Mouse (Mus musculus) forebrain, embryonic 11.5 days (tissue): ENCODE data around the gene Tmem132c. TPM values are rescaled to one million over a fixed set of nuclear protein-coding genes. Genes with fewer than 3 reads are reported as not detected.
"Not testable (repeated sequence)": the region's sequence is repeated elsewhere in the genome, so short reads cannot be mapped to it uniquely, and the experiment has no call there.

Source experiments
- ATAC-seq: fragments of 200-750 bp; cut with Nextera tagmentation; replicated peaks from 2 replicates; pipeline ENCODE4 v1.8.0; 2017; ENCODE audit warnings: moderate TSS enrichment; ENCODE audit not compliant: low FRiP score
- DNase-seq: peaks from one replicate; pipeline ENCODE4 v3.0.0-alpha.2; 2017; ENCODE audit warnings: low spot score
- H3K27ac ChIP-seq: fragments of 300-500 bp; sonication (generic); 2 replicates; pipeline ENCODE4 v1.5.1; 2014; ENCODE audit warnings: low read depth, low read length
- H3K27me3 ChIP-seq: fragments of 300-500 bp; sonication (generic); 2 replicates; pipeline ENCODE4 v1.6.1; 2014; ENCODE audit warnings: mild to moderate bottlenecking, low read length, mixed read lengths; ENCODE audit not compliant: control insufficient read depth, insufficient read depth
- H3K36me3 ChIP-seq: fragments of 300-500 bp; sonication (generic); 2 replicates; pipeline ENCODE4 v1.6.1; 2014; ENCODE audit warnings: mild to moderate bottlenecking, low read length, moderate library complexity, mixed read lengths; ENCODE audit not compliant: control insufficient read depth, insufficient read depth
- H3K4me1 ChIP-seq: fragments of 300-500 bp; sonication (generic); replicated peaks from 2 replicates; pipeline ENCODE4 v1.6.1; 2014; ENCODE audit warnings: low read length, mixed read lengths; ENCODE audit not compliant: control insufficient read depth, insufficient read depth
- H3K4me2 ChIP-seq: fragments of 300-500 bp; sonication (generic); 2 replicates; pipeline ENCODE4 v1.6.1; 2014; ENCODE audit warnings: low read depth, mild to moderate bottlenecking, low read length, moderate library complexity, mixed read lengths; ENCODE audit not compliant: severe bottlenecking
- H3K4me3 ChIP-seq: fragments of 300-500 bp; sonication (generic); 2 replicates; pipeline ENCODE4 v1.5.1; 2014; ENCODE audit warnings: low read depth, low read length
- H3K9ac ChIP-seq: fragments of 300-500 bp; sonication (generic); 2 replicates; pipeline ENCODE4 v1.6.1; 2014; ENCODE audit warnings: low read length
- H3K9me3 ChIP-seq: fragments of 300-500 bp; sonication (generic); 2 replicates; pipeline ENCODE4 v1.6.1; 2016; ENCODE audit warnings: low read length, mixed read lengths; ENCODE audit not compliant: control insufficient read depth
- WGBS: fragments of 180-500 bp; shearing (Covaris S2); extraction: QIAGEN DNeasy Blood & Tissue Kit; methylation state at CpG from one replicate; pipeline ENCODE4 v1.1.7; 2014; 5-methylcytosine and 5-hydroxymethylcytosine counted together
- polyA plus RNA-seq: library from polyadenylated mRNA; unstranded; fragments of >200 nt; fragmentation: Nextera tagmentation; extraction: Ambion mirVana; gene quantifications from 2 replicates; pipeline ENCODE4 v1.2.1, GENCODE M21; 2014

The Tmem132c gene
- polyA plus RNA-seq, 1 experiment from 2014 or later, result 26.1 TPM

- no peaks in the 10 kb centered on the region for H3K27me3 ChIP-seq
- no peaks in the 10 kb centered on the region for H3K36me3 ChIP-seq
- no peak overlapping the region for H3K4me2 ChIP-seq
- no peaks in the 10 kb centered on the region for H3K9me3 ChIP-seq
- no peak overlapping the region for H3K27ac ChIP-seq
- 42% methylated on average over 8 of the region's 8 CpGs for WGBS
- peaks cover 5% of the 10 kb centered on the region; the same call in 1 of the 2 replicates for H3K4me1 ChIP-seq
- DNase-seq, result no peak
- no peak overlapping the region for H3K4me3 ChIP-seq
- no peak overlapping the region for H3K9ac ChIP-seq
- ATAC-seq, result no peak
Observed at GRCm38 (mm10) chr5:127355836-127356235, 114.2 kb downstream of the Tmem132c start.

GRCm38 (mm10) chr5:127357878-127358277, 116.3 kb downstream of the Tmem132c start:
- H3K9me3 ChIP-seq, H3K4me1 ChIP-seq, DNase-seq, ATAC-seq, H3K27me3 ChIP-seq, H3K4me3 ChIP-seq, H3K9ac ChIP-seq, H3K4me2 ChIP-seq, H3K27ac ChIP-seq, H3K36me3 ChIP-seq: not testable (repeated sequence)
- WGBS, result 92% methylated on average over 4 of the region's 4 CpGs

DNA sequence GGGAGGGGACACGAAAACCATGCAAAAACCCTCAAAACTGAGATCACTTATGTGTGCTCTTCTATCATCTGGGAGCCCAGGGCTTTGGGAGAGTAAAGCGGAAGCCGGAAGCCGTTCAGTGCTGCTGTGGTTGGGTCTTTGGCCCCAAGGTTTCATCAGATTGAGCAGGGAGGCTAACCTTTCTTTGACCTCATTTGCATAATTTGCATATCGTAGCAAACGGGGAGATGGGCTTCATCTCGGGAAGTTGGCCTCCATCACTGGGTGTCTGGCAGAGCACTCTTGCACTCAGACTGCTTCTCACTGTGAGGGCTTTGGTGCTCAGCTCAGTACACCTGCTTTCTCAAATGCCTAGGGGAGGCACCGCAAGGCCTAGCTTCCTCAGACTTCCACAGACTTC, 119.5 kb downstream of the Tmem132c start:
- H3K4me3 ChIP-seq, result no peak overlapping the region
- no peaks in the 10 kb centered on the region for H3K9me3 ChIP-seq
- H3K36me3 ChIP-seq, result no peaks in the 10 kb centered on the region
- no peak for ATAC-seq
- whole genome bisulfite sequencing, result 83% methylated on average over 8 of the region's 8 CpGs
- H3K9ac ChIP-seq, result no peak overlapping the region
- H3K27ac ChIP-seq, result no peak overlapping the region
- DNase-seq, result no peak
- H3K4me2 ChIP-seq, result no peak overlapping the region
- no peaks in the 10 kb centered on the region for H3K27me3 ChIP-seq
- peaks cover under 1% of the 10 kb centered on the region; the same call in 1 of the 2 replicates for H3K4me1 ChIP-seq

DNA sequence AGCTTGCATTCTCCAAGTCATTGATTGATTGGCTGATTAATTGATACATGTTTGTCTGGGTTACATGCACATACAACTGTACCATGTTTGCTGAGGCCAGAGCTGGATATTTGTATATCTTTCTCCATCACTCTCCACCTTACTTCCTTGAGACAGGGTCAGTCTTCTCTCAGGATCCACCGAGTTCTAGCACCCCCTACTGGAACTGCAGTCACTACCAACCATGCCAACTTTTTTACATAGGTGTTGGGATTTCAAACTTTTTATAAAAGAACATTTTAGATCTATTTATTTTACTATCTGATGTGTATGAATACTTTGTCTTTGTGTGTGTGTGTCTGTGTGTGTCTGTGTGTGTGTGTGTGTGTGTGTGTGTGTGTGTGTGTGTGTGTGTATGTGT, 123.5 kb downstream of the Tmem132c start:
- Histone ChIP-seq H3K36me3 (no peaks in the 10 kb centered on the region), H3K27ac (no peak overlapping the region), H3K27me3 (no peaks in the 10 kb centered on the region), H3K4me1 (no peaks in the 10 kb centered on the region), H3K4me2 (no peak overlapping the region), H3K9ac (no peak overlapping the region), H3K4me3 (no peak overlapping the region), H3K9me3 (no peaks in the 10 kb centered on the region)
- ATAC-seq, result no peak
- 21% methylated on average over 1 of the region's 1 CpGs for WGBS
- no peak for DNase-seq

- H3K27ac ChIP-seq, result no peak overlapping the region
- ATAC-seq (no peak), DNase-seq (no peak)
- H3K9ac ChIP-seq, result no peak overlapping the region
- 95% methylated on average over 3 of the region's 3 CpGs for WGBS
- H3K36me3 ChIP-seq, result no peaks in the 10 kb centered on the region
- H3K4me1 ChIP-seq, result peaks cover 2% of the 10 kb centered on the region; the same call in 1 of the 2 replicates
- no peak overlapping the region for H3K4me3 ChIP-seq
- H3K27me3 ChIP-seq, result no peaks in the 10 kb centered on the region
- no peaks in the 10 kb centered on the region for H3K9me3 ChIP-seq
- H3K4me2 ChIP-seq, result no peak overlapping the region
Observed at GRCm38 (mm10) chr5:127368191-127368590, 126.6 kb downstream of the Tmem132c start.

GRCm38 (mm10) chr5:127369812-127370211, 128.2 kb downstream of the Tmem132c start:
- DNase-seq (no peak), ATAC-seq (no peak)
- H3K4me1 ChIP-seq, result peaks cover 2% of the 10 kb centered on the region; the same call in 1 of the 2 replicates
- no peaks in the 10 kb centered on the region for H3K9me3 ChIP-seq
- no peak overlapping the region for H3K4me2 ChIP-seq
- H3K27ac ChIP-seq, result no peak overlapping the region
- H3K27me3 ChIP-seq, result no peaks in the 10 kb centered on the region
- no peaks in the 10 kb centered on the region for H3K36me3 ChIP-seq
- H3K4me3 ChIP-seq, result no peak overlapping the region
- WGBS, result 69% methylated on average over 7 of the region's 7 CpGs
- no peak overlapping the region for H3K9ac ChIP-seq

- no peak overlapping the region for H3K4me3 ChIP-seq
- H3K36me3 ChIP-seq, result no peaks in the 10 kb centered on the region
- H3K27me3 ChIP-seq, result no peaks in the 10 kb centered on the region
- peaks cover 2% of the 10 kb centered on the region; the same call in 1 of the 2 replicates for H3K4me1 ChIP-seq
- no peak overlapping the region for H3K27ac ChIP-seq
- no peak overlapping the region for H3K4me2 ChIP-seq
- ATAC-seq (no peak), DNase-seq (peak; percentile 74)
- H3K9ac ChIP-seq, result no peak overlapping the region
- WGBS, result 12% methylated on average over 3 of the region's 3 CpGs
- no peaks in the 10 kb centered on the region for H3K9me3 ChIP-seq
Observed at GRCm38 (mm10) chr5:127370503-127370902, 128.9 kb downstream of the Tmem132c start.

DNA sequence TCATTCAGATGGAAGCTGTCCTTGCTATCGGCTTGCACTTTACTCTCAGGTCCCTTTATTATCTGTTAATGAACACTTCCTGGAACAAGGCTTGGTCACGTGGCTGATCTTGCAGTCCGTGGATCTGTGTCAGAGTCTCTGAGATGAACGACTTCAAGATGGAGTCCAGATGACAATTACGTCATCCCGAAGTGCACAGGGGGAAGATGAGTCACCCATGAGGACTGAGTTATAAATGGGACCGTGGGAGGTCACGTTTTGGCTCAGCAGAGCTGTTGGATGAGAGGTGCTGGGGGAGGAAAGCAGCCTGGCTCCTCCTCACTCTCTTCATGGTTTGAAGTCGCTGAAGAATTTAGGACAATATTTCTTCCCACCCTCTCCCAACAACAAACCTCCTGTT, 132.6 kb downstream of the Tmem132c start:
- Histone ChIP-seq H3K9me3 (no peaks in the 10 kb centered on the region; the same call in 1 of the 2 replicates), H3K27ac (no peak overlapping the region), H3K27me3 (no peaks in the 10 kb centered on the region), H3K36me3 (no peaks in the 10 kb centered on the region), H3K4me3 (no peak overlapping the region), H3K9ac (no peak overlapping the region), H3K4me1 (peaks cover 4% of the 10 kb centered on the region; the same call in 1 of the 2 replicates), H3K4me2 (no peak overlapping the region)
- DNase-seq (no peak), ATAC-seq (no peak)
- 85% methylated on average over 9 of the region's 9 CpGs for WGBS

- 88% methylated on average over 3 of the region's 3 CpGs for WGBS
- Histone ChIP-seq H3K27ac (no peak overlapping the region), H3K4me1 (peaks cover 2% of the 10 kb centered on the region; the same call in 1 of the 2 replicates), H3K4me3 (no peak overlapping the region), H3K27me3 (no peaks in the 10 kb centered on the region), H3K9ac (no peak overlapping the region), H3K9me3 (no peaks in the 10 kb centered on the region; the same call in 1 of the 2 replicates), H3K4me2 (no peak overlapping the region), H3K36me3 (no peaks in the 10 kb centered on the region)
- DNase-seq (no peak), ATAC-seq (no peak)
Observed at GRCm38 (mm10) chr5:127375654-127376053, 134.0 kb downstream of the Tmem132c start.
